Comparison of ENCODE assay signal across 15 mouse cellular contexts in genomic region chr11:119038744-119039484, GRCm38 (mm10). TPM values are rescaled to one million over a fixed set of nuclear protein-coding genes. Genes with fewer than 3 reads are reported as not detected.
DNase-seq lines count a peak whose midpoint lies in the region; ATAC-seq and TF ChIP-seq lines count a peak whose summit lies in the region.
"Had no signal": no experiment of that assay in that cellular context is flagged by ENCODE, and none has a peak within 500 bp of the region (broad histone marks: within the 10 kb centered on the region; RNA-seq: fewer than 3 reads in every experiment).

No protein-coding gene starts in this region.

- H3K4me2 ChIP-seq in forebrain, embryonic 11.5 days (ENCODE audit: low read depth, low read length, severe bottlenecking): peak overlapping the region; percentile 2; the same call in 1 of the 2 replicates
- H3K4me2 ChIP-seq in forebrain, postnatal 0 days (ENCODE audit: low read depth): no peak overlapping the region
- no peak overlapping the region for H3K4me2 ChIP-seq in neural tube, embryonic 11.5 days (ENCODE audit: low read depth)
- H3K4me2 ChIP-seq in hindbrain, postnatal 0 days (ENCODE audit: low read depth, low read length): peak overlapping the region; percentile 94
- peak overlapping the region; percentile 93 for H3K4me2 ChIP-seq in neural tube, embryonic 13.5 days

- no peak for ATAC-seq in forebrain, embryonic 11.5 days (replicated peaks; ENCODE audit: low FRiP score)
- ATAC-seq in forebrain, postnatal 0 days: no peak
- no peak for ATAC-seq in neural tube, embryonic 11.5 days (ENCODE audit: insufficient read depth, low FRiP score, low TSS enrichment)
- no peak for ATAC-seq in hindbrain, postnatal 0 days
- no peak for ATAC-seq in neural tube, embryonic 13.5 days (ENCODE audit: low read depth)
- no peak for ATAC-seq in megakaryocyte-erythroid progenitor cell, adult 5-6 weeks (replicated peaks; ENCODE audit: low FRiP score, low TSS enrichment, poor library complexity, severe bottlenecking)
- ATAC-seq: inflammation-experienced regulatory T-cells, adult 6 months had no signal

- no peak for TF ChIP-seq CTCF in forebrain, postnatal 0 days (IDR thresholded peaks at IDR 0.05; ENCODE audit: low read depth)
- TF ChIP-seq CTCF in hindbrain, postnatal 0 days (IDR thresholded peaks at IDR 0.05; ENCODE audit: low read depth): no peak
- no peak for TF ChIP-seq CTCF in gastrocnemius, adult 2 months (IDR thresholded peaks at IDR 0.05)

- no peaks in the 10 kb centered on the region for H3K9me3 ChIP-seq in forebrain, embryonic 11.5 days (ENCODE audit: control insufficient read depth, low read length)
- no peaks in the 10 kb centered on the region for H3K9me3 ChIP-seq in forebrain, postnatal 0 days (ENCODE audit: low read length)
- H3K9me3 ChIP-seq in neural tube, embryonic 11.5 days (ENCODE audit: control insufficient read depth, low read length): no peaks in the 10 kb centered on the region
- no peaks in the 10 kb centered on the region for H3K9me3 ChIP-seq in hindbrain, postnatal 0 days (ENCODE audit: low read length)
- no peaks in the 10 kb centered on the region for H3K9me3 ChIP-seq in neural tube, embryonic 13.5 days
- H3K9me3 ChIP-seq: limb, embryonic 15.5 days; megakaryocyte, embryonic 14.5 days; stomach, embryonic 15.5 days had no signal

- no peak overlapping the region for H3K27ac ChIP-seq in forebrain, embryonic 11.5 days (ENCODE audit: low read depth, low read length)
- no peak overlapping the region for H3K27ac ChIP-seq in forebrain, postnatal 0 days (ENCODE audit: low read depth, low read length)
- no peak overlapping the region for H3K27ac ChIP-seq in neural tube, embryonic 11.5 days (ENCODE audit: low read depth, low read length)
- H3K27ac ChIP-seq in hindbrain, postnatal 0 days: no peak overlapping the region
- H3K27ac ChIP-seq in neural tube, embryonic 13.5 days (replicated peaks): no peak overlapping the region
- H3K27ac ChIP-seq in gastrocnemius, adult 2 months: no peak overlapping the region
- H3K27ac ChIP-seq: layer of hippocampus, adult 2 months; limb, embryonic 15.5 days; stomach, embryonic 15.5 days had no signal

- intact Hi-C loops in gastrocnemius, adult 2 months (cut with DNase I): no loop called here

- no peaks in the 10 kb centered on the region for H3K36me3 ChIP-seq in forebrain, embryonic 11.5 days (ENCODE audit: control insufficient read depth, insufficient read depth, low read length)
- H3K36me3 ChIP-seq in forebrain, postnatal 0 days (ENCODE audit: insufficient read depth): peaks cover 7% of the 10 kb centered on the region; the same call in 1 of the 2 replicates
- H3K36me3 ChIP-seq in neural tube, embryonic 11.5 days (ENCODE audit: control insufficient read depth, insufficient read depth, low read length): no peaks in the 10 kb centered on the region
- H3K36me3 ChIP-seq in hindbrain, postnatal 0 days (ENCODE audit: insufficient read depth, low read length): peaks cover 10% of the 10 kb centered on the region; the same call in 1 of the 2 replicates
- peaks cover 8% of the 10 kb centered on the region for H3K36me3 ChIP-seq in neural tube, embryonic 13.5 days

- no peak overlapping the region for H3K9ac ChIP-seq in forebrain, embryonic 11.5 days (ENCODE audit: low read length)
- no peak overlapping the region for H3K9ac ChIP-seq in forebrain, postnatal 0 days
- no peak overlapping the region for H3K9ac ChIP-seq in neural tube, embryonic 11.5 days (ENCODE audit: low read length)
- H3K9ac ChIP-seq in hindbrain, postnatal 0 days (replicated peaks; ENCODE audit: low read length): no peak overlapping the region
- H3K9ac ChIP-seq in neural tube, embryonic 13.5 days: peak overlapping the region; percentile 92
- H3K9ac ChIP-seq: limb, embryonic 15.5 days had no signal

- peaks cover 46% of the 10 kb centered on the region for H3K4me1 ChIP-seq in forebrain, embryonic 11.5 days (replicated peaks; ENCODE audit: control insufficient read depth, insufficient read depth, low read length)
- H3K4me1 ChIP-seq in forebrain, postnatal 0 days (ENCODE audit: insufficient read depth): peaks cover 21% of the 10 kb centered on the region
- H3K4me1 ChIP-seq in neural tube, embryonic 11.5 days (ENCODE audit: control insufficient read depth, insufficient read depth, low read length): peaks cover 48% of the 10 kb centered on the region
- peaks cover 13% of the 10 kb centered on the region for H3K4me1 ChIP-seq in hindbrain, postnatal 0 days (ENCODE audit: insufficient read depth, low read length)
- peaks cover 82% of the 10 kb centered on the region for H3K4me1 ChIP-seq in neural tube, embryonic 13.5 days (replicated peaks)

- peak; percentile 60 for DNase-seq in forebrain, embryonic 11.5 days (ENCODE audit: low spot score)
- no peak for DNase-seq in forebrain, postnatal 0 days
- DNase-seq in neural tube, embryonic 11.5 days (ENCODE audit: low spot score): no peak
- no peak for DNase-seq in neural tube, embryonic 10.5 days (ENCODE audit: extremely low spot score, low spot score)
- no peak for DNase-seq in hindbrain, postnatal 0 days (ENCODE audit: low spot score)
- DNase-seq in gastrocnemius, adult 2 months: no peak
- DNase-seq: gastrocnemius, postnatal 25 days; right cerebral cortex, adult 18-20 months had no signal

- H3K27me3 ChIP-seq in forebrain, embryonic 11.5 days (ENCODE audit: control insufficient read depth, insufficient read depth, low read length): peaks cover 75% of the 10 kb centered on the region
- peaks cover 63% of the 10 kb centered on the region for H3K27me3 ChIP-seq in forebrain, postnatal 0 days (ENCODE audit: insufficient read depth, low read length)
- H3K27me3 ChIP-seq in neural tube, embryonic 11.5 days (ENCODE audit: control insufficient read depth, insufficient read depth, low read length): peaks cover 76% of the 10 kb centered on the region
- H3K27me3 ChIP-seq in hindbrain, postnatal 0 days (ENCODE audit: insufficient read depth, low read length): peaks cover 25% of the 10 kb centered on the region
- H3K27me3 ChIP-seq in neural tube, embryonic 13.5 days: peaks cover 83% of the 10 kb centered on the region

- 17% methylated on average over 22 of the region's 22 CpGs for WGBS in forebrain, embryonic 11.5 days
- WGBS in forebrain, postnatal 0 days: 50% methylated on average over 22 of the region's 22 CpGs
- WGBS in neural tube, embryonic 11.5 days: 12% methylated on average over 22 of the region's 22 CpGs
- 51% methylated on average over 22 of the region's 22 CpGs for WGBS in hindbrain, postnatal 0 days
- WGBS in neural tube, embryonic 13.5 days: 23% methylated on average over 22 of the region's 22 CpGs

- no peak overlapping the region for H3K4me3 ChIP-seq in forebrain, embryonic 11.5 days (ENCODE audit: low read depth, low read length)
- no peak overlapping the region for H3K4me3 ChIP-seq in forebrain, postnatal 0 days (ENCODE audit: low read depth, low read length)
- H3K4me3 ChIP-seq in neural tube, embryonic 11.5 days (ENCODE audit: low read depth, low read length): peak overlapping the region; percentile 15; the same call in 1 of the 2 replicates
- H3K4me3 ChIP-seq in hindbrain, postnatal 0 days (ENCODE audit: low read length): no peak overlapping the region; the same call in 1 of the 2 replicates
- H3K4me3 ChIP-seq in neural tube, embryonic 13.5 days: peak overlapping the region; percentile 74; the same call in 1 of the 2 replicates
- H3K4me3 ChIP-seq in gastrocnemius, adult 2 months: no peak overlapping the region

RNA-seq across cellular contexts. Expression of gene Cbx8, which starts 1.9 kb away (rescaled TPM):
- 9.5 and 11.2 TPM in 2 replicates for polyA plus RNA-seq in forebrain, embryonic 11.5 days (2014; fragmentation: Nextera tagmentation; extraction: Ambion mirVana)
- 14.2 and 21.9 TPM in 2 replicates for total RNA-seq in forebrain, postnatal 0 days (2014; rRNA removed)
- polyA plus RNA-seq in forebrain, postnatal 0 days (2015; fragmentation: Nextera tagmentation; extraction: Ambion mirVana): 5.3 and 8.5 TPM in 2 replicates
- polyA plus RNA-seq in neural tube, embryonic 11.5 days (2014; fragmentation: Nextera tagmentation; extraction: Ambion mirVana): 6.8 and 7.0 TPM in 2 replicates
- total RNA-seq in hindbrain, postnatal 0 days (2014; rRNA removed): 10.0 and 11.4 TPM in 2 replicates
- 6.5 and 7.6 TPM in 2 replicates for polyA plus RNA-seq in hindbrain, postnatal 0 days (2015; fragmentation: Nextera tagmentation; extraction: Ambion mirVana)
- polyA plus RNA-seq in neural tube, embryonic 13.5 days (2015; fragmentation: Nextera tagmentation; extraction: Ambion mirVana): 7.0 and 8.5 TPM in 2 replicates
- total RNA-seq in megakaryocyte-erythroid progenitor cell, adult 5-6 weeks (2014; fragmentation: Nextera tagmentation): 1.3 and 2.2 TPM in 2 replicates
- 0.70 and 1.2 TPM in 2 replicates for total RNA-seq in megakaryocyte-erythroid progenitor cell, adult 5-6 weeks (2017)
- 1 to 10 TPM; 1.5 to 1.6 TPM for total RNA-seq in gastrocnemius, adult 2 months (2021)

RNA-seq across cellular contexts. Expression of gene Cbx2, which starts 16.2 kb away (rescaled TPM):
- polyA plus RNA-seq in forebrain, embryonic 11.5 days (2014; fragmentation: Nextera tagmentation; extraction: Ambion mirVana): 101 and 103 TPM in 2 replicates
- total RNA-seq in forebrain, postnatal 0 days (2014; rRNA removed): 9.2 and 15.2 TPM in 2 replicates
- polyA plus RNA-seq in forebrain, postnatal 0 days (2015; fragmentation: Nextera tagmentation; extraction: Ambion mirVana): 6.4 TPM in 2 replicates
- polyA plus RNA-seq in neural tube, embryonic 11.5 days (2014; fragmentation: Nextera tagmentation; extraction: Ambion mirVana): 61.5 and 65.0 TPM in 2 replicates
- 14.6 and 18.9 TPM in 2 replicates for total RNA-seq in hindbrain, postnatal 0 days (2014; rRNA removed)
- 7.0 and 7.4 TPM in 2 replicates for polyA plus RNA-seq in hindbrain, postnatal 0 days (2015; fragmentation: Nextera tagmentation; extraction: Ambion mirVana)
- 17.4 and 21.4 TPM in 2 replicates for polyA plus RNA-seq in neural tube, embryonic 13.5 days (2015; fragmentation: Nextera tagmentation; extraction: Ambion mirVana)
- total RNA-seq in megakaryocyte-erythroid progenitor cell, adult 5-6 weeks (2014; fragmentation: Nextera tagmentation): 9.7 and 10.4 TPM in 2 replicates
- 6.2 and 6.4 TPM in 2 replicates for total RNA-seq in megakaryocyte-erythroid progenitor cell, adult 5-6 weeks (2017)
- under 1 TPM; 0.69 to 0.95 TPM for total RNA-seq in gastrocnemius, adult 2 months (2021)

RNA-seq across cellular contexts. Expression of gene Cbx4, which starts 47.1 kb away (rescaled TPM):
- 6.4 and 7.0 TPM in 2 replicates for polyA plus RNA-seq in forebrain, embryonic 11.5 days (2014; fragmentation: Nextera tagmentation; extraction: Ambion mirVana)
- 36.1 and 38.6 TPM in 2 replicates for total RNA-seq in forebrain, postnatal 0 days (2014; rRNA removed)
- polyA plus RNA-seq in forebrain, postnatal 0 days (2015; fragmentation: Nextera tagmentation; extraction: Ambion mirVana): 21.7 and 26.1 TPM in 2 replicates
- polyA plus RNA-seq in neural tube, embryonic 11.5 days (2014; fragmentation: Nextera tagmentation; extraction: Ambion mirVana): 6.0 and 6.1 TPM in 2 replicates
- 33.6 and 41.3 TPM in 2 replicates for total RNA-seq in hindbrain, postnatal 0 days (2014; rRNA removed)
- polyA plus RNA-seq in hindbrain, postnatal 0 days (2015; fragmentation: Nextera tagmentation; extraction: Ambion mirVana): 22.4 and 23.7 TPM in 2 replicates
- polyA plus RNA-seq in neural tube, embryonic 13.5 days (2015; fragmentation: Nextera tagmentation; extraction: Ambion mirVana): 14.8 and 16.5 TPM in 2 replicates
- 5.2 and 5.4 TPM in 2 replicates for total RNA-seq in megakaryocyte-erythroid progenitor cell, adult 5-6 weeks (2014; fragmentation: Nextera tagmentation)
- total RNA-seq in megakaryocyte-erythroid progenitor cell, adult 5-6 weeks (2017): 3.9 and 11.6 TPM in 2 replicates
- total RNA-seq in gastrocnemius, adult 2 months (2021): 1 to 10 TPM; 2.1 to 2.2 TPM

RNA-seq across cellular contexts. Expression of gene Enpp7, which starts 50.9 kb away (rescaled TPM):
- polyA plus RNA-seq in forebrain, embryonic 11.5 days (2014; fragmentation: Nextera tagmentation; extraction: Ambion mirVana): not detected in 2 replicates
- not detected in 2 replicates for total RNA-seq in forebrain, postnatal 0 days (2014; rRNA removed)
- polyA plus RNA-seq in forebrain, postnatal 0 days (2015; fragmentation: Nextera tagmentation; extraction: Ambion mirVana): not detected in 2 replicates
- not detected in 2 replicates for polyA plus RNA-seq in neural tube, embryonic 11.5 days (2014; fragmentation: Nextera tagmentation; extraction: Ambion mirVana)
- not detected in 2 replicates for total RNA-seq in hindbrain, postnatal 0 days (2014; rRNA removed)
- not detected in 2 replicates for polyA plus RNA-seq in hindbrain, postnatal 0 days (2015; fragmentation: Nextera tagmentation; extraction: Ambion mirVana)
- polyA plus RNA-seq in neural tube, embryonic 13.5 days (2015; fragmentation: Nextera tagmentation; extraction: Ambion mirVana): not detected in 2 replicates
- not detected in 2 replicates for total RNA-seq in megakaryocyte-erythroid progenitor cell, adult 5-6 weeks (2014; fragmentation: Nextera tagmentation)
- total RNA-seq in megakaryocyte-erythroid progenitor cell, adult 5-6 weeks (2017): not detected in 2 replicates
- total RNA-seq in gastrocnemius, adult 2 months (2021): not detected
- total RNA-seq: gastrocnemius, postnatal 25 days; layer of hippocampus, adult 2 months had no signal
- polyA plus RNA-seq: inflammation-experienced regulatory T-cells, adult 6 months; limb, embryonic 15.5 days; stomach, embryonic 15.5 days had no signal

Comparison
In these comparisons a context has a peak if more than half of its experiments do, and no peak if none do; other contexts are left out.
1. H3K4me2 ChIP-seq: peak in forebrain, embryonic 11.5 days (single experiment), hindbrain, postnatal 0 days (single experiment) and neural tube, embryonic 13.5 days (single experiment); none in forebrain, postnatal 0 days (single experiment) and neural tube, embryonic 11.5 days (single experiment).
2. H3K4me3 ChIP-seq: peak in neural tube, embryonic 11.5 days (single experiment) and neural tube, embryonic 13.5 days (single experiment); none in forebrain, embryonic 11.5 days (single experiment), forebrain, postnatal 0 days (single experiment), hindbrain, postnatal 0 days (single experiment) and gastrocnemius, adult 2 months (single experiment).